Mouse (Mus musculus): ENCODE data around the gene Uhmk1.

DNA sequence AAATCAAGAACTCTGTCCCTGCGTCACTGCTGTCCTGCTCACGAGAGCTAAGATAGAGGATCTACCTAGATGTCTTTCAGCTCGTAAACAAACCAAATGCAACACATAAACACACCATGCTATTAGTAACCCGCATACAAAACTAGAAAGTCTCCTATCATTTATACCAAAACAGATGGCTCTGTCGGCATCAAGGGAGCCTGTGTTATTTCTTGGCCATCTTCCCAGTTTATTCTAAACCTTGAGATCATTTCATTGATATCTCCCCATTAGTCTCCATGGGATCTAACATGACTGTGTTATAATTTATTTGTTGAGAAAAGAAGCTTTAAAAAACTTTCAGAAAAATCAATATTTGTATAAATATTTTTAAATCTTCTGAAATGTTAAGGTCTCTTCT lies 59.4 kb downstream of the Uhmk1 start:
- TF ChIP-seq POLR2A (IDR thresholded peaks at IDR 0.05; ENCODE audit: borderline replicate concordance, control insufficient read depth, low read depth, low read length) (no peak), CTCF (IDR thresholded peaks at IDR 0.05; ENCODE audit: control insufficient read depth, insufficient read depth, low read length) (no peak)

All from bone marrow, adult 2 months (tissue).